Mouse (Mus musculus) lung, embryonic 14.5 days (tissue): ENCODE measurements around the gene Maz. TPM values are rescaled to one million over a fixed set of nuclear protein-coding genes. Genes with fewer than 3 reads are reported as not detected.

ENCODE experiments used
- ATAC-seq: fragments of 200-750 bp; cut with Nextera tagmentation; 2 replicates; pipeline ENCODE4 v1.8.0; 2017; ENCODE audit warnings: mild to moderate bottlenecking, moderate TSS enrichment, moderate library complexity; ENCODE audit not compliant: insufficient read depth
- DNase-seq: peaks from one replicate; pipeline ENCODE4 v3.0.0-alpha.2; 2015
- H3K27ac ChIP-seq: fragments of 300-500 bp; sonication (generic); 2 replicates; pipeline ENCODE4 v1.5.1; 2014; ENCODE audit warnings: low read depth, mild to moderate bottlenecking, moderate library complexity
- H3K27me3 ChIP-seq: fragments of 300-500 bp; sonication (generic); 2 replicates; pipeline ENCODE4 v1.6.1; 2014; ENCODE audit warnings: low read length, control low read depth; ENCODE audit not compliant: insufficient read depth
- H3K36me3 ChIP-seq: fragments of 300-500 bp; sonication (generic); 2 replicates; pipeline ENCODE4 v1.6.1; 2014; ENCODE audit warnings: control low read depth; ENCODE audit not compliant: insufficient read depth
- H3K4me1 ChIP-seq: fragments of 300-500 bp; sonication (generic); 2 replicates; pipeline ENCODE4 v1.6.1; 2014; ENCODE audit warnings: antibody characterized with exemption, control low read depth; ENCODE audit not compliant: insufficient read depth
- H3K4me2 ChIP-seq: fragments of 300-500 bp; sonication (generic); 2 replicates; pipeline ENCODE4 v1.6.1; 2014; ENCODE audit warnings: mild to moderate bottlenecking
- H3K4me3 ChIP-seq: fragments of 300-500 bp; sonication (generic); 2 replicates; pipeline ENCODE4 v1.5.1; 2014; ENCODE audit warnings: low read depth, low read length
- H3K9ac ChIP-seq: fragments of 300-500 bp; sonication (generic); 2 replicates; pipeline ENCODE4 v1.6.1; 2014
- H3K9me3 ChIP-seq: fragments of 300-500 bp; sonication (generic); 2 replicates; pipeline ENCODE4 v1.6.1; 2016; ENCODE audit warnings: low read depth, low read length, control low read depth
- CTCF ChIP-seq: IDR thresholded peaks from 2 replicates; pipeline ENCODE4 v1.5.1; 2016; ENCODE audit warnings: antibody characterized with exemption, low read depth
- WGBS: fragments of 180-500 bp; shearing (Covaris S2); extraction: QIAGEN DNeasy Blood & Tissue Kit; methylation state at CpG from one replicate; pipeline ENCODE4 v1.1.7; 2014; 5-methylcytosine and 5-hydroxymethylcytosine counted together
- polyA plus RNA-seq: library from polyadenylated mRNA; unstranded; fragments of >200 nt; fragmentation: Nextera tagmentation; extraction: Ambion mirVana; gene quantifications from 2 replicates; pipeline ENCODE4 v1.2.1, GENCODE M21; 2014

The Maz gene
- polyA plus RNA-seq, 1 experiment from 2014 or later, result 90.8 TPM

GRCm38 (mm10) chr7:127012845-127013244 is 14.0 kb downstream of the Maz start:
- H3K4me1 ChIP-seq, result peaks cover 5% of the 10 kb centered on the region; the same call in 1 of the 2 replicates
- 93% methylated on average over 10 of the region's 10 CpGs for WGBS
- no peak overlapping the region for H3K9ac ChIP-seq
- no peak for DNase-seq
- no peak overlapping the region for H3K4me3 ChIP-seq
- TF ChIP-seq CTCF, result no peak
- no peak for ATAC-seq
- no peak overlapping the region for H3K27ac ChIP-seq
- no peak overlapping the region for H3K4me2 ChIP-seq
- peaks cover 38% of the 10 kb centered on the region for H3K36me3 ChIP-seq
- no peaks in the 10 kb centered on the region for H3K27me3 ChIP-seq
- no peaks in the 10 kb centered on the region for H3K9me3 ChIP-seq

- DNase-seq (no peak), ATAC-seq (no peak)
- no peaks in the 10 kb centered on the region for H3K9me3 ChIP-seq
- 76% methylated on average over 6 of the region's 6 CpGs for whole genome bisulfite sequencing
- no peaks in the 10 kb centered on the region for H3K27me3 ChIP-seq
- no peak overlapping the region for H3K4me3 ChIP-seq
- no peak overlapping the region for H3K9ac ChIP-seq
- no peak overlapping the region for H3K4me2 ChIP-seq
- no peak overlapping the region for H3K27ac ChIP-seq
- H3K4me1 ChIP-seq, result peaks cover 5% of the 10 kb centered on the region; the same call in 1 of the 2 replicates
- H3K36me3 ChIP-seq, result peaks cover 38% of the 10 kb centered on the region
- TF ChIP-seq CTCF, result no peak
These were observed 14.5 kb downstream of the Maz start for GRCm38 (mm10) chr7:127012374-127012773.

- TF ChIP-seq CTCF, result 0 out of 2 replicates have a peak, but pooled peaks have one; percentile 7
- Histone ChIP-seq H3K4me2 (no peak overlapping the region), H3K27me3 (no peaks in the 10 kb centered on the region), H3K9ac (no peak overlapping the region), H3K36me3 (peaks cover 38% of the 10 kb centered on the region), H3K9me3 (no peaks in the 10 kb centered on the region), H3K4me1 (peaks cover 5% of the 10 kb centered on the region; the same call in 1 of the 2 replicates), H3K27ac (no peak overlapping the region), H3K4me3 (no peak overlapping the region)
- DNase-seq, result no peak
- ATAC-seq, result no peak
- 79% methylated on average over 2 of the region's 2 CpGs for WGBS
These were observed 15.1 kb downstream of the Maz start for GRCm38 (mm10) chr7:127011717-127012116.

- no peak for DNase-seq
- no peak overlapping the region for H3K9ac ChIP-seq
- no peak for TF ChIP-seq CTCF
- no peak overlapping the region for H3K27ac ChIP-seq
- H3K9me3 ChIP-seq, result no peaks in the 10 kb centered on the region
- ATAC-seq, result no peak
- H3K4me2 ChIP-seq, result no peak overlapping the region
- H3K27me3 ChIP-seq, result no peaks in the 10 kb centered on the region
- peaks cover 5% of the 10 kb centered on the region; the same call in 1 of the 2 replicates for H3K4me1 ChIP-seq
- H3K36me3 ChIP-seq, result peaks cover 38% of the 10 kb centered on the region
- H3K4me3 ChIP-seq, result no peak overlapping the region
- 86% methylated on average over 2 of the region's 2 CpGs for WGBS
These were observed 15.8 kb downstream of the Maz start for GRCm38 (mm10) chr7:127011051-127011450.

- no peaks in the 10 kb centered on the region for H3K27me3 ChIP-seq
- H3K9ac ChIP-seq, result 0 out of 2 replicates have a peak overlapping the region, but pooled peaks have one; percentile 29
- H3K4me1 ChIP-seq, result no peaks in the 10 kb centered on the region
- peak overlapping the region; percentile 46; the same call in 1 of the 2 replicates for H3K27ac ChIP-seq
- no peak overlapping the region for H3K4me3 ChIP-seq
- no peak for TF ChIP-seq CTCF
- 78% methylated on average over 17 of the region's 17 CpGs for WGBS
- DNase-seq (no peak), ATAC-seq (no peak)
- H3K4me2 ChIP-seq, result no peak overlapping the region
- H3K36me3 ChIP-seq, result peaks cover 25% of the 10 kb centered on the region; the same call in 1 of the 2 replicates
- no peaks in the 10 kb centered on the region for H3K9me3 ChIP-seq
These were observed 17.3 kb downstream of the Maz start for GRCm38 (mm10) chr7:127009307-127010085.

- H3K4me1 ChIP-seq, result no peaks in the 10 kb centered on the region
- H3K27me3 ChIP-seq, result no peaks in the 10 kb centered on the region
- peak overlapping the region; percentile 29 for H3K9ac ChIP-seq
- TF ChIP-seq CTCF, result no peak
- H3K36me3 ChIP-seq, result peaks cover 17% of the 10 kb centered on the region; the same call in 1 of the 2 replicates
- ATAC-seq, result peak; percentile 80
- no peaks in the 10 kb centered on the region for H3K9me3 ChIP-seq
- WGBS, result 43% methylated on average over 9 of the region's 9 CpGs
- H3K27ac ChIP-seq, result peak overlapping the region; percentile 63
- peak; percentile 63 for DNase-seq
- H3K4me2 ChIP-seq, result no peak overlapping the region
- H3K4me3 ChIP-seq, result no peak overlapping the region
These were observed 18.4 kb downstream of the Maz start for GRCm38 (mm10) chr7:127008239-127009019.
